Mouse (Mus musculus) brain, embryonic 14.5 days (tissue): ENCODE measurements around the gene Pcbp4.

Experiments used
- CTCF ChIP-seq: fragments of 200-500 bp; IDR thresholded peaks from 2 replicates; pipeline ENCODE4 v1.5.1; 2012; ENCODE audit warnings: inconsistent platforms, mild to moderate bottlenecking, moderate library complexity, borderline replicate concordance; ENCODE audit not compliant: insufficient read depth, insufficient read length; ENCODE audit errors: extremely low read depth
- POLR2A ChIP-seq: fragments of 200-500 bp; IDR thresholded peaks from 2 replicates; pipeline ENCODE4 v1.6.1; 2012; ENCODE audit warnings: mild to moderate bottlenecking, inconsistent platforms, borderline replicate concordance; ENCODE audit not compliant: poor library complexity, insufficient read depth, insufficient read length, severe bottlenecking; ENCODE audit errors: extremely low read depth

DNA sequence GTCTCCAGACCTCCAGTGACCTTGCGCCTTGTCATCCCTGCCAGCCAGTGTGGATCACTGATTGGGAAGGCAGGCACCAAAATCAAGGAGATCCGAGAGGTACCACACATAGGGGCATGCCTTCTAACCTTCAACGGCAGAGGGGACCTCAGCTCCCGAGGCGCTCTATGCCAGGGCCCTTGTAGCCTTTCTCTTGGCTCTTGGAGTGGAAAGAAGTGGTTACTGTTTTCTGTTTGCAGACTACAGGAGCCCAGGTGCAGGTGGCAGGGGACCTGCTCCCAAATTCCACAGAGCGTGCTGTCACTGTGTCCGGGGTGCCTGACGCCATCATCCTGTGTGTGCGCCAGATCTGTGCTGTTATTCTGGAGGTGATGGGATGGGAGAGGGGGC lies 7.9 kb downstream of the Pcbp4 start:
- TF ChIP-seq POLR2A (no peak), CTCF (no peak)
